Mouse (Mus musculus) T-helper 17 cell (primary cell): ENCODE data around the gene Tgfbr3.
"Not testable (repeated sequence)": the region's sequence is repeated elsewhere in the genome, so short reads cannot be mapped to it uniquely, and the experiment has no call there.

ENCODE experiments used
- in situ Hi-C, 2 experiments: fragments of 300-600 bp; cut with MboI, MseI; formaldehyde crosslinking; loops; 1 replicate in 1 of 2; 2 replicates in 1 of 2; pipeline ENCODE4 v1.15.1; 2025; ENCODE audit warnings: high pct_unique_total_duplicates in 2 of 2

Gene Tgfbr3

DNA sequence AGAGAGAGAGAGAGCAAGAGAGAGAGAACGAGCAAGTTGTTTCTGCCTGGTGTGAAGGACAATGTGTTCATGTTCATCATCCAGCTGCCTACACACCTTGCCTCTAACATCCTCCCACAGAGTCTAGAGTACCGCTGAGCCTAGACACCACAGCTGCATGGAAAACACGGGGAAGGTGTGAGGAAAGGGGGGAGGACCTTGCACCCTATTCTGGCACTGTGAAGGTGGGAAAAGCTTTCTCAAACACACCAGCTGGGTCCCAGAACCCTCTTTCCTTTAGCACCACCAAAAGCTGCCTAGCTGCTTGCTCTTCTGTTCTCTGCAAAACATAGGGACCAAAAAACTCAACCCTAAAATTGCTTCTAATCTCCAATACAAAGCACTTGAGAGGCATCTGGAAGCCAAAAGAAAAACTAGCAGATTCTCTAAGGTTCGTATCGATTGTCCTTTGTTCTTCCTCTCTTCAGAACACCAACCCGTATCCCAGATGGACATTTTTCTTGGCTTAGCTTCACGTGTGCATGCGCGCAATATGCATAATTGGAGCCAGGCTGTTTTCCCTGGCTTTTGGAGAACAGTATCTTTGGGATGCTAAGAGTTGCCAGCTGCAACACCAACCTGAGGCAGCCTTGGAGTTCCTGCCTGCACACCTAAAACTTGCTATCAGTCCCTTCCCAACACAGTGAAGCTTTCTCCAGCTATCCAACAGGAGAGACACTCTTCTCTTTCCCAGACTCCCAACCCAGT is 6.7 kb downstream of the Tgfbr3 start:
- in situ Hi-C loops, result no loop called here

DNA sequence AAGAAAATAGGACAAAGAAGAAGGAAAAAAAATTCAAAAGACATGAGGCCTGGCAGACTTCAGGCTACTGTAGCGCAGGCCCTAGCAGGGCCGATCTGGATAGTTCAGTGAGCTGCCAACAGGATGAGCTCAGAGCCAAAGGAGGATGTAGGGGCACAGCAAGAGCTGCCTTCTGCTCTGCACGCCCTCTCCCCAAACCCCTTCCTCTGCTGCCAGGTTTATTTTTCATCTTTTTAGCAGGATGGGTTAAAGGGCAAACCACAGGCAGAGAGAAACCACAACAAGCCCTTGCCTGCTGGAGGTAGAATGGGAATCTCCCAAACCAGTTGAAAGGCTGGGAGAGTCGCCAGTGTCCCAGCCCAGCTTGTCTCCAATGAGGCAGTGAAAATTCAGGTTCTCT is 10.2 kb downstream of the Tgfbr3 start:
- in situ Hi-C loops, result no loop called here

DNA sequence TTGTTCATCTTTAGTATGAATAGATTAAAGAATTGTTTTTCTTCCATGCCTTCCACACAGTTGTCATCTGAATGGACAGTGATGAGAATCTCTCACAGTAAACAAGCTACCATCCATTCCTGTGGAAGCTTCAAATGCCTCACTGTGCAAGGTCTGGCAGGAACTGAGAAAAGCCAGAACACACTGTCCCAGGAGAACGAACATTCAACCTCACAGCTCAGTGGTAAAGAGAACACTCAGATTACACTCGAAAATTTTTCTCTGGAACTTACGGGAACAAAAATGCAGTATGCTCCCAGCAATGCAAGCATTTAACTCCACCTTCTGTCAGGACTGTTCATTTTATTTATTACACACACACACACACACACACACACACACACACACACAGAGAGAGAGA is 13.2 kb downstream of the Tgfbr3 start:
- in situ Hi-C loops, result no loop called here

DNA sequence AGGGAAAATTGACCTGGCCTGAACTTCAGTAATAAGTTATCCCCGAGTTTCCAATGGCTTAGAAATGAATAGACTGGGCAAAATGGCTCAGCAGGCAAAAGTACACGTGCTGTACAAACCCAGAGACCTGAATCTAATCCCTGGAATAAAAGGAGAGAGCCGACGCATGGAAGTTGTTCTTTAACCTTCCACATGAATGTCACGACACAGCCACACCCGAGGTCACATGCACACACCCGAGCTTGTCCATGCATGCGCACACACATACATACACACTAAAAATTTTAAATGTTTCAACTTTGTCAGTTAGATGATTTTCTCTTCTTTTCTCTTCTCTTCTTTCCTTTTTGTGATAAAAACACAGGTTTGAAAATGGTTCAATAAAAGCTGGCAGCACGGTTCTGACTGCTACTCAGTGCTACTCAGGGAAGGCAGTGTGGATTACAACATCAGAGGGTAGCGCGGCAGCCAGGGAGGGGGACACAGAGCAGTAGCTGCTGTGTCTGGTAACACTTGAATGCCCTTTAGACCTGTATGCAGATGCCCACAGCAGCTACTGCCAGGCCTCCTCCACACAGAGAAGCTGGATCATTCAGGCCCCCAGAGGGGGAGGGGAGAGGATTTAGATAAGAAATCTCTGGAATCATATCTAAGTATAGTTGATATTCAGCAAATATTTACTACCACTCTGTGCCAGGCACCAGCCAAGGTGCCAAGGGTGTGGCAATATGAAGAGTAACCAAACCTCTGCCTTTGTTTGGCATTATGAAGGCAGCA is 17.0 kb downstream of the Tgfbr3 start:
- in situ Hi-C loops, result no loop called here

DNA sequence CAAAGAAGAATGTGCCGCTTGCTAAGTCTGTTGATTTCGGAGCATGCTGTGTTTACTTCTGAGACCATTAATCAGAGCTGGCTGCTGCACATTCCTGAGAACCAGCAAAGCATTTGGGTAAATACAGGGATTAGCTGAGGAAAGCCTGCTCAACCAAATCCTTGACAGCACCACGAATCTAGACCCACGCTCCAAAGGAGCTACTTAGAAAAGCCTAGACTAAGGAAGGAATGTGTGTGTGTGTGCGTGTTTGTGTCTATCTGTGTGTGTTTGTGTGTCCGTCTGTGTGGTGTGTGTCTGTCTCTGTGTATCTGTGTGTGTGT is 20.5 kb downstream of the Tgfbr3 start:
- in situ Hi-C loops, result loop anchor here in 1 of 2 experiments (10.0 kb wide), 1 partner anchor 456 kb away; the partner anchor contains the start of gene Gfi1

DNA sequence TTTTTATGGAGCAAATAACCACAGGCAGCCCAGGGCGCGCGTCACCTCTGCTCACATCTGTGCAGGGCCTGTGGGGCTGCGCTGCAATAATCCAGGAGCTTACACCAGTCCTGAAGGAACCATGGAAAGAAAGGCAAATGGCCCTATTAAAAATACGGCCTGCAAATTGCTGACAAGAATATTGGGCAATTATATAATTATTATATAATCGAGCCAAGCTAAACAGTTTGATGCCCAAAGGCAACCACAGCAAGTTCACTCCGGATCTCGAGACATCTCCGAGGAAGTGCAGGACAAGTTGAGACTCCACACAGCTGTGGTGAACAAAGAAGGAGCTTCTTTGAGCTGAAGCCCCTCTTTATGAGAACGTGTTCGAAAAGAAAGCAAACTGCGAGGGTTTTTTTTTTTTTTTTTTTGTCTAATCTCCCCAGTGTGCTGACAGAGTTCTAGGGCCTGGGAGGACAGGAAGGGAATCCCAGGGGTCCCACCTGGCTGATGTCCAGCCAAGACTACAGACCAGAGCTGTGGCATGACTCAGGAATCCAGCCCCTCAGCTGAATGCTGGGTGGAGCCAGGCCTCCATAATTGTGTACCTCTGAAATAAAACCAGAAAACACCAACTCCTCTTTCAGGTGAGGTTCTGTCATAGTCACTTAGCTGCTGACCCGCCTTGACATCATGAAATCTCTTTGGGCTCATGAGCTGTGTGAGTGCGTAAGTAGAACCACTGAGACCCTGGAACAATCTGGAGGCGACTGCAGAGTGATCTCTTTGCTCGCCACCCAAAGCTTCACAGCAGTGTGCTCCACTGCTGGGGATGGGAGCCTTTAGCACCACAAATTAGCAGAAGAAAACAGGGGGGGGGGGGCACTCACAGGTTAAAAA is 21.1 kb downstream of the Tgfbr3 start:
- in situ Hi-C loops, result loop anchor here in 1 of 2 experiments (10.0 kb wide), 1 partner anchor 456 kb away; the partner anchor contains the start of gene Gfi1

DNA sequence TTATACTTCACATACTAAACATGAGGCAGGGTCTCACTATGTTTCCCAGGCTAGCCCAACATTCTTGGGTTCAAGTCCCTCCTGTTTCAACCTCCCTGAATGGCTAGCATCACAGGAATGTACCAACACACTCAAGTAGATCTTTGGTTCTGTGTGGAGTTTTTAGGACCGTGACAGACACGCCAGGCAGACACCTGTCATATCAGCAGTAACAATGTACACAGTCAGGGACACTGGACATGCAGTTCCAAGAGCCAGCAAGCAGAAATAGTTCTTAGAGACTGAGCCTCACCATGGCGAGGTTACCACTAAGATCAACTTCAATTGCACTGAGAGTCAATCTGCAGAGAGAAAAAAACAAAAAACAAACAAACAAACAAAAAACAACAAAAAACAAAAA is 22.9 kb downstream of the Tgfbr3 start:
- in situ Hi-C loops, result loop anchor here in 1 of 2 experiments (10.0 kb wide), 1 partner anchor 458 kb away; the partner anchor contains the start of gene Gfi1

DNA sequence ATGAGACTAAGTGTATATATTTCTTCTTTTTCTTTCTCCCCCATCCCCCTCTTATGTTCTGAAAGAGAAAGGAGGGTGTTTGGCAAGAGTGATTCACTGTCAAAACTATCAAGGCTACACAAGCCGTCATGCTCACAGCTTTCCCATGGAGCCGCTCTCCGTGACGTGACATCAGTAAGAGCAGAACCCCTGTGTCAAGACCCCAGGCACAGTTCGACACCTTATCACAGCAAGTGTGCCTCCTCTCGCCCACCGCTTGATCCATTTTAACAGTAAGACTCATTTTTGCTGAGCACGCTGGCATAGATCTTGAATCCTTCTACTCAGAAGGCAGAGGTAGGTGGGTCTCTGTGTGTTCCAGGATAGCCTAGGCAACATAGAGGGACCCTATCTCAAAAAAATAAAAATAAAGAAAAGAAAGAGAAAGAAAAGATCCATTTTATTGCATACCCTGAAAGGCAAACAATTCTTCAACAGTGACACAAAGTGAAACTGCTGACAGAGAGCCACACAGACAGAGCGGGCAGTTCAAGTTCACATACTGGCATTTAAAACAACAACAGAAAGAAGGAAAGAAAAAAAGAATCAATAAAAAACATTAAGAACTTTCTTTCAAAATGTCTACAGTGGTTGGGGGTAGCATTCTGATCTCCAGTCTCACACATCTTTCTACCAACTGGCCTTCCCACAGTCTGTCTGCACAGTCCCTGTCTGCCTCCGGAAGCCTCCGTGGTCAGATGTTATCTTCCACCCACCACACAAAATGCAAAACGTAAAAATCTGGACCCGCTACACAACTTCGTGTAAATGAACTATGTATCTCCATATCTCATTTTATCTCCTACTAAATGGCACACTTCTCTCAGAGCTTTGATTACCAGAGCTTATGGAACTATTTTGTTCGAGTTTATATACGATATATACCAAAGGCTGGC is 24.7 kb downstream of the Tgfbr3 start:
- in situ Hi-C loops, result loop anchor here in 1 of 2 experiments (10.0 kb wide), 1 partner anchor 460 kb away; the partner anchor contains the start of gene Gfi1

DNA sequence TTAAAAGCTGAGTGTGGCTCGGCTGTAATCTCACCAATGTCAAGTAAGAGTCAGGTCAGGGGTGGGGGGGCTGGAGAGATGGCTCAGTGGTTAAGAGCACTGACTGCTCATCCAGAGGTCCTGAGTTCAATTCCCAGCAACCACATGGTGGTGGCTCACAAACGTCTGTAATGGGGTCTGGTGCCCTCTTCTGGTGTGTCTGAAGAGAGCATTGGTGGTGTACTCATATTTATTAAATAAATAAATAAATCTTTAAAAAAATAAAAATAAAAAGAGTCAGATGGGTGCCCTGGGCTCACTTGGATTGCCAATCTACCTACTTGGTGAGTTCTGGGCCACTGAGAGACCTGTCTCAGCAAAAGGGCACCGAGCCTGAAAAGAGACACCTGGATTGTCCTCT is 25.6 kb downstream of the Tgfbr3 start:
- in situ Hi-C loops, result loop anchor here in 1 of 2 experiments (10.0 kb wide), 1 partner anchor 461 kb away; the partner anchor contains the start of gene Gfi1

DNA sequence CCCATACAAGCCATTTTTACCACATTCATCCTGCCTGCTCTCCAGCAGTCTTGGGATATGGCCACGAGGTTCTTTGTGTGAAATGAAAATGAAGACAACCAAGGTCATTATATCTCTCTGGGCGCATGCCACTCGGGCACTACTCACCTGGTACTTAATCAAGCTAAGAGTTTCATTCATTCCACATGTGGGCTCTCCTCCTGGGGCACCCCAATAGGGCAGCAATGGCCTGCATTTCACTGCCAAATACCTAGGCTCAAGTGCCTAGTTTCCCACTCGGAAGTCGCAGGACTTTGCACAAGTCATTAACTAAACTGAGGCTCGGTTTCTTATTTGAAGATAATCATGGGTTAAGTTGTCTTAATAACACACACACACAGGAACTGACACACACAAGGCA is 27.5 kb downstream of the Tgfbr3 start:
- in situ Hi-C loops, result loop anchor here in 1 of 2 experiments (10.0 kb wide), 1 partner anchor 463 kb away; the partner anchor contains the start of gene Gfi1

DNA sequence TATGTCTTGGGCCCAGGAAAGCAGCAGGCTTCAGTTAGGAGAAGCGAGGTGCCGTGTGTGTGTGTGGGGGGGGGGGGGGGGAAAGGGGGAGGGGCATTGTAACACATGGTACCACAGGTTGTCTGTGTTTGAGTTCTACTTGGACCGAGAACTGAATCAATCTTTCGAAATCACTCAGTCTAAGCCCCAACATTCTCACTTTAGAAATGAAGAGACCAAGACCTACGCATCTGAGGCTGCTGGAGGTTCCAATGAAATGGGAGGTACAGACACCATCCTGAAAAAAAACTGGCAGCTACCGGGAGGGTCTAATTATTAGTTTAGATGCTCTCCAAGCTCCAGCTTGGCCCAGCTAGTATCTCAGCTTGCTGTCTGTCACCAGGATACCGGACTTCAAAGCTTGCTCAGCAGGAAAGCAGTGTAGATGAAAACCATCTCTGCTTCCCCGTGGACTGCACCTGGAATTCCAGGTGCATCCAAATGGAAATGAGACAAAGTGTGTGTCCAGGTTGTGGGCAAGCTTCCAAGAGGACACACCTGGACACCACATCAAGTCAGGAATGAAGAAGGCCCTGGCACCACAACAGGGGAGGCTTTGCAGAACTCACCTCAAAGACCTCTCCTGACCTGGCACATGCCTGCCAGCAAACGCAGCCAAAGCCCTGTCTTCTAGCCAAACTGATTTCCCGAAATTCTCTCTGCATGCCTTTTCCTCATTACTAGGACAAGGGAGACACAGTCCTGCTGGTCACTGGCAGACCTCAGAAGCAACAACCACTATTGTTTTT is 28.5 kb downstream of the Tgfbr3 start:
- in situ Hi-C loops, result loop anchor here in 1 of 2 experiments (10.0 kb wide), 1 partner anchor 464 kb away; the partner anchor contains the start of gene Gfi1

DNA sequence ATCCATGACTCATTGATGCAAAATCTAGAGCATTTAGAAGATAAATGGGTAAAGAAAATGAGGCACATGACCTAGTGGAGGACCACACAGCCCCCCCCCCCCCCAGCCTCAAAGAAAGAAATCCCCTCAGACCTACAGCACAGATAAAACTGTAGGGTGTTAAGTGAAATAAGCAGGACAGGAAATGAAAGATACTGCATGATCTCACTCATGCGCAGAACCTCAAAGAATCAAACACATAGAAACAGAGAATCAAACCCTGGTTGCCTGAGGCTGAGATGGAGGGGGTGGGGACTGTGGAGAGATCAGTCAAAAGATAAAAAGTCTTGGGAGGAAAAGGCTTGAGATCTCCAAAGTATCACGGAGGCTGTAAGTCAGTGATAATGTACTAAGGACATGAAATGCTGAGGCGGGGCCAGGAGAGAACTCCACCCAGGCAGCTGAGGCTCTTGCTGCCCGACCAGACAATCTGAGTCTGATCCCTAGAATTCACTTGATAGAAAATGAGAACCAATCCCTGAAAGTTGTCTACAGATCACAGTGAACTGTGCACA is 29.9 kb downstream of the Tgfbr3 start:
- in situ Hi-C loops, result loop anchor here in 1 of 2 experiments (10.0 kb wide), 1 partner anchor 465 kb away; the partner anchor contains the start of gene Gfi1

DNA sequence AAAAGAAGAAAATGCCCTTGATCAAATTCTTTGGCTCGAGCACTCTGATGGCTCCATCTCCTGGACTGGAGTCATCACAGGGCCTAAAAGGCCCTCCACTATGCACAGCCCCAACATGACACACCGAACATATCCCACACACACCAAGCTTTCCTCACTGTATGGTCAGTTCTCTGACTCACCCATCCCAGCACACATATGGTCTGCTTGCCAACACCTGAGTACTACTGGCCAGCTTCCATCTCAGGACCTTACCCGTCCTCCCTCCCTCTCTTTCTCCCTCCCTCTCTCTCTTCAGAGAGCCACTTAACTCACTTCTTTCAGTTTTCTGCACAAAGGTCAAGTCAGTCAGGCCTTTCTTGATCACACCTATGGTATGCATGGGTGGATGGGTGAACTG is 36.0 kb downstream of the Tgfbr3 start:
- in situ Hi-C loops, result no loop called here

DNA sequence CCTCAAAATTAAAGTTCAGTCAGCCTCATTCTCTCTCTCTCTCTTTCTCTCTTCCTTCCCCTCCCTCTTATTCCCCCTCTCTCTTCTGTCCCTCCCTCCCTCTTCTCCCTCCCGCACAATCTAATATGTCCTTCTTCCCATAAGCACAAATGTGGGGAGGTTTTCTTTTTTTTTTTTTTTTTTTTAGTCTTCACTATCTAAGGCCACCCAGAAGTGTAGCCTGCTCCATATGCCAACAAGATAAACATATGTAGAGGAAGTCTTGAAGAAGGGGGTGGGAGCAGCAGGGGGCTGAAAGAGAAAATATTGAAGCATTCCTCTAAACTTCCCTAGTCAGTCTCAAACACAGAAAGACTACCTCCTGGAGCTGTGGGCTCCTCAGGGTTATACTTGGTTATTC is 37.0 kb downstream of the Tgfbr3 start:
- in situ Hi-C loops, result no loop called here

DNA sequence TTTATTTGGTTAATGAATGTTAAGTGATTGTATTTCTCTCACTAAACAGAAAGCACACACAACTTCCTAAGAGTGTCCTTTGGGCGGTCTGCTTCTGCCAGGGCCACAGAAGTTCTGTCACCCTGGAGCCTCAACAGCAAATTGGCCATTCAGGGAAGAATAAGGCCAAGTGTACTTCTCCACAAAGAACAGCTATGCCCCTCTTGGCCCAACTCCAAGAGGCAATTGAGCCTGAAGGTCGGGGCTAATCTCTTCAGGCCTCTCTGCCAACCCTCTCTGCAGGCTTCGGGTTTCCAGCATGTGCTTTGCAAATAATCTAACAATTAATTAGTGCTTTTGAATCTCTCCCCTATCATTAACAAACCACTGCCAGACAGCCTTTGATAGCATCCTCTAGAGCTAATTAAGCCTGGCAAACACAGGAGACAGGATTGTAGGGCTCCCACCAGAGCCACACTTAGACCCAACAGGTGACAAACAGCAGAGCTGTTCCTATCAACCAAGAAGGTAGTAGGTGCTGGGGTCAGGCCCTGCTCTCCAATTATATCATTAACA is 37.6 kb downstream of the Tgfbr3 start:
- in situ Hi-C loops, result no loop called here

DNA sequence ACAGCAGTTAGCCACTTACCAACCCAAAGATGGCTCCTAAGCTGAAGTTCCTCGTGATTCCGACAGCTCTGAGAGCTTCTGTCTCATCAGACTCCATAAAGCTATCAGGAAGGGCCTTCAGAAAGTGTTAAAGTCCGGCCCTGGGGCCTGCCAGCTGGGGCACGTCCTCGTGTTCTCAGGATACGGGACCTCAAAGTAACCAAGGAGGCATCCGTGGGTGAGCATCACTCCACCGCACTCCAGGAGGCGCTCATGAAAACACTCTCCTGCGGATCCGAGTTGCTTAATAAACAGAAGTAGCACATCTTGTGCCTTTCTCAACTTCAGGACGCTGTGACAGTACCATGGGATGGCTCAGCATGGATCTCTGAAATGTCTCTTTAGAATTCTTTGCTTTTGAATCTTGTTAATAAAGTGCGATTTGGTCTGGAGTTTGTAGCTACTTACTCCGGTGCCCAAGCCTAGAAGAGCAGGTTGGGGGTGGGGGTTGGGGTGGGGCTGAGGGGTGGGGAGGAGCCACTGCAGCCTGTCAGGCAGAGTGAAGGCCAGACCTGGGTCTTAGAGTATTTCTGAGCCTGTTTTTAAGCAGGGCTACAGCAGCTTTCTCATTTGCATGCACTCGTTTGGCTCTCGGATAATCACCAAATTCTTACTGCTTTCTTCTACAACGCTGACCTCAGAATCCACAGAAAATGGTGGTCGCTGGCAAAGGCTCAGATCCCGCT is 38.7 kb downstream of the Tgfbr3 start:
- in situ Hi-C loops, result no loop called here

DNA sequence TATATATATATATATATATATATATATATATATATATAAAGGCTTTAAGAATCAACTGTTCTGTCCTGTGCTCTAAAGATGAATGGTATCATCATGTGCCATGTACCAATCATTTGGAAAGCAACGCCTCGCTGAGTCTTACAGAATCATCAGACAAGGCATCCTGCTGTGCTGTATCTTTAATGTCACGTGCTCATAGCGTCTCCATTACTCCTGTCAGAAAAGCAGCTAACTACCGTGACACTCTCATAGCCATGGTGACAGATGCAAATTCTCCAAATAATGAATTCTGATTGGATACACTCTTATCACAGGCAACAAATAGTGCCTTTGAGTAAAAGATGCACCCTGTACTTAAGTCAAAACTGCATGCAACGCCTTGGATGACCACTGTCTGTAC is 40.7 kb downstream of the Tgfbr3 start:
- in situ Hi-C loops, result no loop called here

DNA sequence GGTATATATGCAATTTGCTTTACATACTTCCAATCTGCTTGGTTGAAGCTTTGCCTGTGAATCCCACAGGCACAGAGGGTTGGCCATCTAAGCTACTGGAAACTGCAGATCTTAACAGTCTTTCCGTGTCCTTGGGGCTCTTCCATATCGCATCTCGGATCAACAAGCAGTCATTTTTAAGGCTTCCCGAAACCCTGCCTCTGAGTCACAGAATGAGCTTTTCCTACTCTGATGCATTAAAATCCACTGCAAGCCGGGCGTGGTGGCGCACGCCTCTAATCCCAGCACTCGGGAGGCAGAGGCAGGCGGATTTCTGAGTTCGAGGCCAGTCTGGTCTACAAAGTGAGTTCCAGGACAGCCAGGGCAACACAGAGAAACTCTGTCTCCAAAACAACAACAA is 41.1 kb downstream of the Tgfbr3 start:
- in situ Hi-C loops, result not testable (repeated sequence)
